Mouse (Mus musculus) heart, embryonic 15.5 days (tissue): ENCODE results near the gene Bpifb2. TPM values are rescaled to one million over a fixed set of nuclear protein-coding genes. Genes with fewer than 3 reads are reported as not detected.

Source experiments
- ATAC-seq: fragments of 200-750 bp; cut with Nextera tagmentation; replicated peaks from 2 replicates; pipeline ENCODE4 v1.8.0; 2017; ENCODE audit warnings: low read depth, moderate TSS enrichment; ENCODE audit not compliant: insufficient number of reproducible peaks, insufficient read depth, low FRiP score
- H3K27ac ChIP-seq: fragments of 300-500 bp; sonication (generic); 2 replicates; pipeline ENCODE4 v1.5.1; 2015; ENCODE audit warnings: mild to moderate bottlenecking, inconsistent platforms
- H3K27me3 ChIP-seq: fragments of 300-500 bp; sonication (generic); 2 replicates; pipeline ENCODE4 v1.6.1; 2015; ENCODE audit warnings: inconsistent platforms
- H3K36me3 ChIP-seq: fragments of 300-500 bp; sonication (generic); 2 replicates; pipeline ENCODE4 v1.6.1; 2015; ENCODE audit warnings: mild to moderate bottlenecking, inconsistent platforms
- H3K4me1 ChIP-seq: fragments of 300-500 bp; sonication (generic); replicated peaks from 2 replicates; pipeline ENCODE4 v1.6.1; 2015; ENCODE audit warnings: inconsistent platforms
- H3K4me2 ChIP-seq: fragments of 300-500 bp; sonication (generic); 2 replicates; pipeline ENCODE4 v1.6.1; 2015; ENCODE audit warnings: inconsistent platforms, mild to moderate bottlenecking, moderate library complexity
- H3K4me3 ChIP-seq: fragments of 300-500 bp; sonication (generic); 2 replicates; pipeline ENCODE4 v1.5.1; 2015; ENCODE audit warnings: mild to moderate bottlenecking, inconsistent platforms
- H3K9ac ChIP-seq: fragments of 300-500 bp; sonication (generic); 2 replicates; pipeline ENCODE4 v1.6.1; 2015; ENCODE audit warnings: mild to moderate bottlenecking, inconsistent platforms
- H3K9me3 ChIP-seq: fragments of 300-500 bp; sonication (generic); replicated peaks from 2 replicates; pipeline ENCODE4 v1.6.1; 2016; ENCODE audit warnings: inconsistent platforms
- WGBS: fragments of 180-500 bp; shearing (Covaris S2); methylation state at CpG from one replicate; pipeline ENCODE4 v1.1.7; 2015; ENCODE audit warnings: mixed read lengths; 5-methylcytosine and 5-hydroxymethylcytosine counted together
- polyA plus RNA-seq: library from polyadenylated mRNA; unstranded; fragments of >200 nt; fragmentation: Nextera tagmentation; extraction: Ambion mirVana; gene quantifications from 2 replicates; pipeline ENCODE4 v1.2.1, GENCODE M21; 2015

Bpifb2 gene
- polyA plus RNA-seq, 1 experiment from 2014 or later: not detected

GRCm38 (mm10) chr2:153931125-153931524 is 56.3 kb downstream of the Bpifb2 start:
- Histone ChIP-seq H3K9ac (no peak overlapping the region), H3K4me2 (no peak overlapping the region), H3K4me1 (no peaks in the 10 kb centered on the region), H3K27me3 (no peaks in the 10 kb centered on the region), H3K4me3 (no peak overlapping the region), H3K36me3 (no peaks in the 10 kb centered on the region), H3K9me3 (no peaks in the 10 kb centered on the region), H3K27ac (no peak overlapping the region)
- ATAC-seq: no peak
- WGBS: 78% methylated on average over 6 of the region's 6 CpGs

DNA sequence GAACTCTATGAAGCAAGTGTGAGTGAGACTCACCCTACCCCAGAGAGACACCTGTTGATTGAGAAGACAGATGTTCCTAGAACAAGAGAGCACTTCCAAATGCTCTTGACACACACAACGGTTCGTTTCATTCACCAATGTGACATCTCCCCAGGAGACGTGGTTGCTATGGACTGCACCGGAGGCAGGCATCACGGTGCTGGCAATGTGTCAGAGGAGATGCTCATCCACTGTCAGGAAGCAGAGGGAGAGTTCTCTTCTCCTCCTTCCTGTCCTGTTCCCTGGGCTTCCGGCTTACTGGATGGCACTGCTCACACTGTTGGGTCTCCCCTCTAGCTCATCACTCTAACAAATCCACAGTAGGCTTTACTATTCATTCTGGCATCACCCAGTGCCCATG is 58.5 kb downstream of the Bpifb2 start:
- Histone ChIP-seq H3K27ac (no peak overlapping the region), H3K36me3 (no peaks in the 10 kb centered on the region), H3K4me1 (no peaks in the 10 kb centered on the region), H3K9ac (no peak overlapping the region), H3K9me3 (no peaks in the 10 kb centered on the region), H3K4me2 (no peak overlapping the region), H3K4me3 (no peak overlapping the region), H3K27me3 (peaks cover 3% of the 10 kb centered on the region; the same call in 1 of the 2 replicates)
- 75% methylated on average over 6 of the region's 6 CpGs for WGBS
- ATAC-seq: no peak

DNA sequence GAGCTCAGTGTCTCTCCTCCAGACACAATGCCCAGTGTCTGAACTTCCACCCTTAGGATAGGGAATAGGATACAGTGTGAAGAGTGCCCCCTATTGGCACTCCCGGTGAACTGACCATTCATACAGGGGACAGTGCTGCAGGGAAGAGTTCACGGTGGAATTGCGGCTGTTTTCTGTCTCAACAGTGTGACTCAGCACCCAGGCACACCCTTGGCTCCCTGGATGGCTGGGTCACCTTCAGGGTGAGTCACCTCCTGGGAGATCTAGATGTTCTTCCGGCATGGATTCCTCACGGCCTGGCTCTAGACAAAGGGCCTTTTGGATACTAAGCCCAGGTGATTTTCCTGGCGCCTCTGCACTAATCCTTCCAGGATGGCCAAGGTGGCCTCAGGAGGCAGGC is 60.5 kb downstream of the Bpifb2 start:
- 86% methylated on average over 6 of the region's 6 CpGs for WGBS
- no peaks in the 10 kb centered on the region for H3K9me3 ChIP-seq
- H3K9ac ChIP-seq: no peak overlapping the region
- H3K36me3 ChIP-seq: no peaks in the 10 kb centered on the region
- no peaks in the 10 kb centered on the region for H3K4me1 ChIP-seq
- H3K27ac ChIP-seq: no peak overlapping the region
- no peak overlapping the region for H3K4me2 ChIP-seq
- peaks cover 3% of the 10 kb centered on the region; the same call in 1 of the 2 replicates for H3K27me3 ChIP-seq
- H3K4me3 ChIP-seq: no peak overlapping the region
- ATAC-seq: no peak

DNA sequence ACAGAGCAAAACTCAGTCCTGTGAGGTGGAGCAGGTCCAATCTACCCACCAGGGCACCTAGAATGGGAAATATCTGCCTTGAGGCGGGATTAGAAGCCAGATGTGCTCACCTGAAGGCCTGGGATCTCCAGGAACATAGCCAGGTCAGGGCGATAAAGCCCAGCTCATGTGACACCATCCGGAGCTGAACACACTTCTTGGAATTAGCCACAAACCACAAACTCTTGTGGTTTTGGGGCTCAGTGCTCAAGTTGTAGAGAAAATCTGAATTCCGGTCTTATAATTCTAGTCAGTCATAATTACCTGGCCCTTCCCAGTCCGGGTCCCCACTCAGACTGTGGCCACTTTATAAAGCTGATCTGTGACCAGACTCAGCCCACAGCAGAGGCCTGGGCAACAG is 63.0 kb downstream of the Bpifb2 start, which contains the start of gene Bpifb4:
Gene Bpifb4 (plus strand): TSS at position 370 of the 400 bp plus-strand sequence.
- 78% methylated on average over 5 of the region's 5 CpGs for WGBS
- no peaks in the 10 kb centered on the region for H3K36me3 ChIP-seq
- peaks cover 3% of the 10 kb centered on the region; the same call in 1 of the 2 replicates for H3K27me3 ChIP-seq
- H3K4me2 ChIP-seq: no peak within 1 kb of the TSS
- ATAC-seq: no peak
- H3K9me3 ChIP-seq: no peaks in the 10 kb centered on the region
- H3K9ac ChIP-seq: no peak within 1 kb of the TSS
- H3K27ac ChIP-seq: no peak within 1 kb of the TSS
- no peak within 1 kb of the TSS for H3K4me3 ChIP-seq
- H3K4me1 ChIP-seq: no peaks in the 10 kb centered on the region

GRCm38 (mm10) chr2:153943537-153943936 is 68.7 kb downstream of the Bpifb2 start:
- Histone ChIP-seq H3K36me3 (no peaks in the 10 kb centered on the region), H3K27me3 (0 out of 2 replicates have a peak, but pooled peaks cover 4% of the 10 kb centered on the region), H3K4me2 (no peak overlapping the region), H3K4me3 (no peak overlapping the region), H3K27ac (no peak overlapping the region), H3K4me1 (no peaks in the 10 kb centered on the region), H3K9me3 (no peaks in the 10 kb centered on the region), H3K9ac (no peak overlapping the region)
- ATAC-seq: no peak
- WGBS: 36% methylated on average over 3 of the region's 3 CpGs

DNA sequence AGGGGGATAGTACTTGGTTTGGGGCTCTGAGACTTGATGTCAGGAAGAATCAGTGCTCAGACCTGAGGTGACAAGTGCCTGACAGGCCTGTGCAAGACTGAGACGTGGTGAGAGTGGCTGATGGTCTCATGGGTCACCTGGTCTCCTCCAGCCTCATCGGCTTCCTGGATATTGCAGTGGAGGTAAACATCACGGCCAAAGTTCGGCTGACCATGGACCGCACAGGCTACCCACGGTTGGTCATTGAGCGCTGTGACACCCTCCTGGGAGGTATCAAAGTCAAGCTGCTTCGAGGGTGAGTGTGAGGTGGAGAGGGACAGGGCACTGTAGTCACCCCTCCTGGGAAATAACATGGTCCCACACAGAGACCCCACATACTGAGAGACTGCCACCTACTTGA is 69.7 kb downstream of the Bpifb2 start:
- Histone ChIP-seq H3K4me1 (no peaks in the 10 kb centered on the region), H3K36me3 (no peaks in the 10 kb centered on the region), H3K27ac (no peak overlapping the region), H3K9me3 (no peaks in the 10 kb centered on the region), H3K27me3 (0 out of 2 replicates have a peak, but pooled peaks cover 4% of the 10 kb centered on the region), H3K9ac (no peak overlapping the region), H3K4me2 (no peak overlapping the region), H3K4me3 (no peak overlapping the region)
- ATAC-seq: no peak
- WGBS: 82% methylated on average over 8 of the region's 8 CpGs

Other genes with a start within 250 kb of the Bpifb2 start
- 52.4 and 57.0 TPM in 2 replicates for gene Commd7, start 242.3 kb upstream of the Bpifb2 start, polyA plus RNA-seq
- 3.6 and 10.6 TPM in 2 replicates for gene Dnmt3b, start 225.6 kb upstream of the Bpifb2 start, polyA plus RNA-seq
- not detected in 2 replicates for gene Dnmt3c, start 178.4 kb upstream of the Bpifb2 start, polyA plus RNA-seq
- gene Mapre1, start 133.8 kb upstream of the Bpifb2 start, polyA plus RNA-seq: 210 and 241 TPM in 2 replicates
- gene Efcab8, start 95.1 kb upstream of the Bpifb2 start, polyA plus RNA-seq: 0.16 TPM in 1 of 2 replicates, not detected in the other
- gene Sun5, start 4.0 kb upstream of the Bpifb2 start, polyA plus RNA-seq: not detected in 2 replicates
- gene Bpifb6, start 25.3 kb downstream of the Bpifb2 start, polyA plus RNA-seq: not detected in 2 replicates
- not detected in 2 replicates for gene Bpifb3, start 43.2 kb downstream of the Bpifb2 start, polyA plus RNA-seq
- not detected in 2 replicates for gene Bpifb4, start 63.2 kb downstream of the Bpifb2 start, polyA plus RNA-seq
- not detected in 2 replicates for gene Bpifa6, start 99.9 kb downstream of the Bpifb2 start, polyA plus RNA-seq
- not detected in 2 replicates for gene Bpifa2, start 133.2 kb downstream of the Bpifb2 start, polyA plus RNA-seq